Mouse (Mus musculus): ENCODE data around the gene Hist1h4n. TPM values are rescaled to one million over a fixed set of nuclear protein-coding genes. Genes with fewer than 3 reads are reported as not detected.
"Not testable (repeated sequence)": the region's sequence is repeated elsewhere in the genome, so short reads cannot be mapped to it uniquely, and the experiment has no call there.

Gene Hist1h4n
- polyA plus RNA-seq, 1 experiment from 2014 or later, result 15.4 TPM

DNA sequence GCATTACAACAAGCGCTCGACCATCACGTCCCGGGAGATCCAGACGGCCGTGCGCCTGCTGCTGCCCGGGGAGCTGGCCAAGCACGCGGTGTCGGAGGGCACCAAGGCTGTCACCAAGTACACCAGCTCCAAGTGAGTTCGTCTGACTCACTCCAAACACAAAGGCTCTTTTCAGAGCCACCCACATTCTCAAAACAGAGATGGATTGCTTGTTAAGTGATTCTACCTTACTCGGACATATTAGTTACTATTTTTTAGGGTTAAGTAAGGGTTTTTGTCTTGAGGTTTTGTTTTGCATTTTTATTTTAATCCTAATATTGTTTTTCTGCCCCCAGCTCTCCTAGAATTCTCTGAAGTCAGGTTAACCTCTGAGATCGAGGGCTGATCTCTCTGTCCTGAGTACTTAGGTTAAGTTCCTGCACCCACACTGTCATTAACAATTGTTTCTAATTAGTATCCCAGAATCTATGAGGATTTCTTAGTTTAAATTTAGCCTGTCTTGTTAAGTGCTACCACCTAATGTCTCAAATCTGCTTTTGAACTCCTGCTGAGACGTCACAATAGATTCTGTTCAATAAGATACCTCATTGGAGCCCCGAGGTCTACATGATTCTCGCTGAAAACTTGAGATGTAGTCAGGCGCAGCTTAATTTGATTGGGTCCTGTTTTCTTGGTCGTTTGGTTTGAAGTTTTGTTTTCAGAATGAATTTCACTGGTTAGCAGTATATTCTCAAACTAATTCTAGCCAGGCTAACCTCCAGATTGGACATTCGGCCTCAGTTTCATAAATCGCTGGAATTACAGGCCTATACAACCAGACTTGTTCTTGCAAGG is 44.0 kb downstream of the Hist1h4n start:
- H3K27me3 ChIP-seq (replicated peaks), result no peaks in the 10 kb centered on the region
- H3K9me3 ChIP-seq, result no peaks in the 10 kb centered on the region
- 19% methylated on average over 16 of the region's 21 CpGs for WGBS
- H3K4me2 ChIP-seq, result peak overlapping the region; percentile 55
- H3K4me3 ChIP-seq (replicated peaks), result peak overlapping the region; percentile 37; the same call in 1 of the 2 replicates
- peaks cover 12% of the 10 kb centered on the region for H3K4me1 ChIP-seq
- H3K36me3 ChIP-seq, result no peaks in the 10 kb centered on the region
- no peak overlapping the region; the same call in 1 of the 2 replicates for H3K9ac ChIP-seq
- 0 out of 2 replicates have a peak, but pooled peaks have one; percentile 1 for ATAC-seq (ENCODE audit: insufficient read depth, low FRiP score, low read depth)
- peak overlapping the region; percentile 75 for H3K27ac ChIP-seq

DNA sequence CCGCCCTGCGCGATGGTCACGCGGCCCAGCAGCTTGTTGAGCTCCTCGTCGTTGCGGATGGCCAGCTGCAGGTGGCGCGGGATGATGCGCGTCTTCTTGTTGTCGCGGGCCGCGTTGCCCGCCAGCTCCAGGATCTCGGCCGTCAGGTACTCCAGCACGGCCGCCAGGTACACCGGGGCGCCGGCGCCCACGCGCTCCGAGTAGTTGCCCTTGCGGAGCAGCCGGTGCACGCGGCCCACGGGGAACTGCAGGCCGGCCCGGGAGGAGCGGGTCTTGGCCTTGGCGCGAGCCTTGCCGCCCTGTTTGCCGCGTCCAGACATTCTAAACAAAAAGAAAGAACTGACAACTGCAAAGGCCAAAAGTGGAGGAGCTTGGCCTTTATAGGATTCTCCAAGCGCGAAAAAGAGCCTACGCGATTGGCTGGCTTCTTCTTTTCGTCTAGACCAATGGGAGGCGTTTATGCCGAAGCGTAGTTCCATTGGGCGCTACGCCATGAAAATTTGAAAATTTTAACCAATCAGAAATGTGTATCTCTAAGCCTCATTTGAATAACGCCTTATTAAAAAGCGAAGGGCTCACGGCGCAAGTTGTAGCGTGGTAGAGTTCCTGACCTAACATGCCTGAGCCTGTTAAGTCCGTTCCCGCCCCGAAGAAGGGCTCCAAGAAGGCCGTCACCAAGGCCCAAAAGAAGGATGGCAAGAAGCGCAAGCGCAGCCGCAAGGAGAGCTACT is 44.9 kb downstream of the Hist1h4n start, which contains the start of the genes Hist1h2an and Hist1h2bp:
Gene Hist1h2an, minus strand, starts transcription at position 320 of the 731 bp plus-strand sequence.
Gene Hist1h2bp, plus strand, starts transcription at position 563 of the 731 bp plus-strand sequence.
- H3K4me3 ChIP-seq (replicated peaks), result peak within 1 kb of the TSS; percentile 37
- H3K4me1 ChIP-seq, result peaks cover 12% of the 10 kb centered on the region
- ATAC-seq (ENCODE audit: insufficient read depth, low FRiP score, low read depth), result peak; percentile 91
- not testable (repeated sequence) for H3K27me3 ChIP-seq (replicated peaks); H3K9ac ChIP-seq; H3K9me3 ChIP-seq; H3K36me3 ChIP-seq
- H3K4me2 ChIP-seq, result peak within 1 kb of the TSS; percentile 57
- peak within 1 kb of the TSS; percentile 89 for H3K27ac ChIP-seq
- 0% methylated on average over 38 of the region's 63 CpGs for WGBS

GRCm38 (mm10) chr13:21786189-21786898 is 45.7 kb downstream of the Hist1h4n start:
- 6% methylated on average over 8 of the region's 8 CpGs for WGBS

DNA sequence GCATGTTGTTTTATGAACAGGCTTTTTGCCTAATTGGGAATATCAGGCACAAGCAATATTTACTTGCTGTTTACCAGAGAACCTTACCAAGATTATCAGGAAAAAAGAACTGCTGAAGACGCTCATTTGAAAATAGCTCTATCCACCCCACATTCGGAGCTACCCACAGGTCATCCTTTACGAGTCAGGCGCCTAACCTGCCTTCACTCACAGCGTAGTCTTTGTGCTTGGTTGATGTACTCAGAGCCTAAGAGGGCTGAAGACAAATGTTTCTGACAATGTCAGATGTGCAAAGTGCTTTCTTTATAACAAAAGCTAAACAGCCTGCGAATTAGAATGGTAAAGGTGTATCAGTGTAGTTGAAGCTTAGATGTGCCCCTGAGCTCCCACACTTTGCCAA is 47.7 kb downstream of the Hist1h4n start:
- peak overlapping the region; percentile 89 for H3K27ac ChIP-seq
- no peak overlapping the region; the same call in 1 of the 2 replicates for H3K4me3 ChIP-seq (replicated peaks)
- ATAC-seq (ENCODE audit: insufficient read depth, low FRiP score, low read depth), result no peak
- H3K9me3 ChIP-seq, result no peaks in the 10 kb centered on the region
- peaks cover 14% of the 10 kb centered on the region for H3K4me1 ChIP-seq
- WGBS, result 29% methylated on average over 6 of the region's 6 CpGs
- H3K27me3 ChIP-seq (replicated peaks), result no peaks in the 10 kb centered on the region
- peak overlapping the region; percentile 69 for H3K4me2 ChIP-seq
- H3K9ac ChIP-seq, result no peak overlapping the region
- no peaks in the 10 kb centered on the region for H3K36me3 ChIP-seq

More at GRCm38 (mm10) chr13:21786189-21786898, 45.7 kb downstream of the Hist1h4n start:
- H3K9me3 ChIP-seq, result no peaks in the 10 kb centered on the region
- H3K4me1 ChIP-seq, result peaks cover 12% of the 10 kb centered on the region
- H3K27me3 ChIP-seq (replicated peaks), result no peaks in the 10 kb centered on the region
- H3K4me3 ChIP-seq (replicated peaks), result peak overlapping the region; percentile 37
- ATAC-seq (ENCODE audit: insufficient read depth, low FRiP score, low read depth), result no peak
- H3K27ac ChIP-seq, result peak overlapping the region; percentile 89
- H3K9ac ChIP-seq, result no peak overlapping the region
- H3K4me2 ChIP-seq, result peak overlapping the region; percentile 57
- no peaks in the 10 kb centered on the region for H3K36me3 ChIP-seq

- peak overlapping the region; percentile 89 for H3K27ac ChIP-seq
- peaks cover 14% of the 10 kb centered on the region for H3K4me1 ChIP-seq
- ATAC-seq (ENCODE audit: insufficient read depth, low FRiP score, low read depth), result no peak
- H3K27me3 ChIP-seq (replicated peaks), result no peaks in the 10 kb centered on the region
- H3K36me3 ChIP-seq, result no peaks in the 10 kb centered on the region
- H3K9ac ChIP-seq, result no peak overlapping the region; the same call in 1 of the 2 replicates
- WGBS, result 2% methylated on average over 9 of the region's 9 CpGs
- H3K4me2 ChIP-seq, result peak overlapping the region; percentile 69
- H3K9me3 ChIP-seq, result no peaks in the 10 kb centered on the region
- peak overlapping the region; percentile 46 for H3K4me3 ChIP-seq (replicated peaks)
Observed at GRCm38 (mm10) chr13:21783734-21784161, 48.2 kb downstream of the Hist1h4n start.

DNA sequence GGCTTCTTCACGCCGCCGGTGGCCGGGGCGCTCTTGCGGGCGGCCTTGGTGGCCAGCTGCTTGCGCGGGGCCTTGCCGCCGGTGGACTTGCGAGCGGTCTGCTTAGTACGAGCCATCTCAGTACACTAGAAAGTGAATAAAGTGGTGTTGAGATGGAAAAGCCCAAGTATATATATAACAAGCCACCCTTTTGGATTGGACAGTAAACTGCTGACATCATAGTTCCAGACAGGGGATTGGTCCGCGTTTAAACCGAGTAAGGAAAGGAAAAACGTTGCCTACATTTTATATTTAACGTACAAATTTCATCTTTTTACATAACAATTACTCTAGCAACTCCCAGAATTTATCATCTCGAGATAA is 48.8 kb downstream of the Hist1h4n start, which contains the start of gene Hist1h3i:
Gene Hist1h3i, minus strand, starts transcription at position 116 of the 363 bp plus-strand sequence.
- Histone ChIP-seq H3K36me3 (no peaks in the 10 kb centered on the region), H3K4me3 (replicated peaks) (peak within 1 kb of the TSS; percentile 46), H3K9me3 (no peaks in the 10 kb centered on the region), H3K27ac (peak within 1 kb of the TSS; percentile 90), H3K4me2 (peak within 1 kb of the TSS; percentile 69), H3K27me3 (replicated peaks) (no peaks in the 10 kb centered on the region), H3K9ac (peak within 1 kb of the TSS; percentile 56), H3K4me1 (peaks cover 14% of the 10 kb centered on the region)
- peak; percentile 59 for ATAC-seq (ENCODE audit: insufficient read depth, low FRiP score, low read depth)
- WGBS, result 0% methylated on average over 17 of the region's 20 CpGs

DNA sequence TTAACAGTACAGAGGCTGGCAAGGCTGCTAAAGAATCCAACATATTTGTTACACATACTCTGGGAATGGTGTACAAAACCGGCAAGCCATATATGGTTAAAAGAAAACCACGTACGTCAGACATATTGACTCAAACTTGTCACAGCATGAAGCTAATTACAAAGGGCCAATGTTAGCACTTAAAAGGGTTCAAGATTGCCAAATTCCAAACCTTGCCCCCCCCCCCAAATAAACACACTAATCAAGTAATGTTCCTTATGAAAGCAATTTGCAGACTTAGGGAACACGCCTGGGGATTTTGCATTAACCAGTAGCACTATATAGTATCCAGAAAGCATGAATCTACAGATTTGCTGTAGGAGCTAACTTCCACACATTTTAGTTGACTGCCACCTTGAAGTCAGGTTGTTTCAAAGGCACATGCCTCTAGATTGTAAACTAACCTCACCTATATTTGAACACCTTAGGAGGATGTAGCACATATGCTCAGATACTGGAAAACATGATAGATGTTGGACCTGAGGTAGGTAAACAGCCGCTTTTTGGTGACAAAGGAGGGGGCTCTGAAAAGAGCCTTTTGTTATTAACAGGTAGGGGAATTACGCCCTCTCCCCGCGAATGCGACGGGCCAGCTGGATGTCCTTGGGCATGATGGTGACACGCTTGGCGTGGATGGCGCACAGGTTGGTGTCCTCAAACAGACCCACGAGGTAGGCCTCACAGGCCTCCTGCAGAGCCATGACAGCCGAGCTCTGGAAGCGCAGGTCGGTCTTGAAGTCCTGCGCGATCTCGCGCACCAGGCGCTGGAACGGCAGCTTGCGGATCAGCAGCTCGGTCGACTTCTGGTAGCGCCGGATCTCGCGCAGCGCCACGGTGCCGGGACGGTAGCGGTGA is 49.4 kb downstream of the Hist1h4n start:
- H3K27me3 ChIP-seq (replicated peaks); H3K36me3 ChIP-seq; ATAC-seq (ENCODE audit: insufficient read depth, low FRiP score, low read depth); H3K9me3 ChIP-seq: not testable (repeated sequence)
- H3K9ac ChIP-seq, result peak overlapping the region; percentile 56
- H3K27ac ChIP-seq, result peak overlapping the region; percentile 90
- H3K4me1 ChIP-seq, result peaks cover 14% of the 10 kb centered on the region
- under 1% methylated on average over 19 of the region's 35 CpGs for WGBS
- H3K4me3 ChIP-seq (replicated peaks), result peak overlapping the region; percentile 46
- H3K4me2 ChIP-seq, result peak overlapping the region; percentile 69

Small RNA genes within 50 kb of the gene (microRNA-seq; reads per million reads assigned to microRNA genes)
- not detected for gene Gm19658
- gene Gm44346, result not detected
- not detected for gene Gm44466

Other genes with a start within 250 kb of the Hist1h4n start
- gene Olfr1362, start 218.2 kb downstream of the Hist1h4n start, polyA plus RNA-seq (2015; fragmentation: Nextera tagmentation; extraction: Ambion mirVana), result not detected in 2 replicates
- not detected in 2 replicates for gene Olfr11, start 189.7 kb downstream of the Hist1h4n start, polyA plus RNA-seq (2015; fragmentation: Nextera tagmentation; extraction: Ambion mirVana)
- gene Olfr1361, start 168.8 kb downstream of the Hist1h4n start, polyA plus RNA-seq (2015; fragmentation: Nextera tagmentation; extraction: Ambion mirVana), result not detected in 2 replicates
- not detected in 2 replicates for gene Olfr1360, start 154.8 kb downstream of the Hist1h4n start, polyA plus RNA-seq (2015; fragmentation: Nextera tagmentation; extraction: Ambion mirVana)
- gene Olfr1359, start 134.1 kb downstream of the Hist1h4n start, polyA plus RNA-seq (2015; fragmentation: Nextera tagmentation; extraction: Ambion mirVana), result not detected in 2 replicates
- 1.4 and 4.4 TPM in 2 replicates for gene Hist1h2bl, start 116.1 kb downstream of the Hist1h4n start, polyA plus RNA-seq (2015; fragmentation: Nextera tagmentation; extraction: Ambion mirVana)
- gene Hist1h2ai, start 115.8 kb downstream of the Hist1h4n start, polyA plus RNA-seq (2015; fragmentation: Nextera tagmentation; extraction: Ambion mirVana), result 25.1 TPM in 2 replicates
- 4.7 and 6.3 TPM in 2 replicates for gene Hist1h3h, start 114.5 kb downstream of the Hist1h4n start, polyA plus RNA-seq (2015; fragmentation: Nextera tagmentation; extraction: Ambion mirVana)
- gene Hist1h2bm, start 110.2 kb downstream of the Hist1h4n start, polyA plus RNA-seq (2015; fragmentation: Nextera tagmentation; extraction: Ambion mirVana), result 2.5 and 3.3 TPM in 2 replicates
- gene Hist1h4j, start 97.1 kb downstream of the Hist1h4n start, polyA plus RNA-seq (2015; fragmentation: Nextera tagmentation; extraction: Ambion mirVana), result 2.9 and 3.6 TPM in 2 replicates
- gene Hist1h4k, start 81.7 kb downstream of the Hist1h4n start, polyA plus RNA-seq (2015; fragmentation: Nextera tagmentation; extraction: Ambion mirVana), result 2.4 and 3.2 TPM in 2 replicates
- gene Hist1h2ak, start 78.4 kb downstream of the Hist1h4n start, polyA plus RNA-seq (2015; fragmentation: Nextera tagmentation; extraction: Ambion mirVana), result 28.6 and 40.6 TPM in 2 replicates
- gene Hist1h2bn, start 78.1 kb downstream of the Hist1h4n start, polyA plus RNA-seq (2015; fragmentation: Nextera tagmentation; extraction: Ambion mirVana), result 3.3 and 6.0 TPM in 2 replicates
- gene Hist1h1b, start 51.6 kb downstream of the Hist1h4n start, polyA plus RNA-seq (2015; fragmentation: Nextera tagmentation; extraction: Ambion mirVana), result 25.3 and 26.3 TPM in 2 replicates
- 109 and 120 TPM in 2 replicates for gene Hist1h3i, start 48.8 kb downstream of the Hist1h4n start, polyA plus RNA-seq (2015; fragmentation: Nextera tagmentation; extraction: Ambion mirVana)
- gene Hist1h2an, start 45.0 kb downstream of the Hist1h4n start, polyA plus RNA-seq (2015; fragmentation: Nextera tagmentation; extraction: Ambion mirVana), result 9.6 and 16.6 TPM in 2 replicates
- 1.4 and 2.1 TPM in 2 replicates for gene Hist1h2bp, start 44.7 kb downstream of the Hist1h4n start, polyA plus RNA-seq (2015; fragmentation: Nextera tagmentation; extraction: Ambion mirVana)
- gene Hist1h2bq, start 22.0 kb downstream of the Hist1h4n start, polyA plus RNA-seq (2015; fragmentation: Nextera tagmentation; extraction: Ambion mirVana), result 17.3 and 17.7 TPM in 2 replicates
- 1.7 TPM in 1 of 2 replicates, not detected in the other for gene Hist1h2ao, start 21.7 kb downstream of the Hist1h4n start, polyA plus RNA-seq (2015; fragmentation: Nextera tagmentation; extraction: Ambion mirVana)
- gene Hist1h4m, start 20.4 kb downstream of the Hist1h4n start, polyA plus RNA-seq (2015; fragmentation: Nextera tagmentation; extraction: Ambion mirVana), result 0.68 TPM in 1 of 2 replicates, not detected in the other
- gene Hist1h2ap, start 1.3 kb upstream of the Hist1h4n start, polyA plus RNA-seq (2015; fragmentation: Nextera tagmentation; extraction: Ambion mirVana), result 2,912 and 3,763 TPM in 2 replicates
- 19.8 and 19.9 TPM in 2 replicates for gene Hist1h2br, start 1.5 kb upstream of the Hist1h4n start, polyA plus RNA-seq (2015; fragmentation: Nextera tagmentation; extraction: Ambion mirVana)
- 7.8 and 8.5 TPM in 2 replicates for gene Zfp184, start 112.9 kb upstream of the Hist1h4n start, polyA plus RNA-seq (2015; fragmentation: Nextera tagmentation; extraction: Ambion mirVana)
- 0.09 and 0.12 TPM in 2 replicates for gene Pom121l2, start 149.0 kb upstream of the Hist1h4n start, polyA plus RNA-seq (2015; fragmentation: Nextera tagmentation; extraction: Ambion mirVana)
- gene Prss16, start 177.5 kb upstream of the Hist1h4n start, polyA plus RNA-seq (2015; fragmentation: Nextera tagmentation; extraction: Ambion mirVana), result 0.94 and 1.5 TPM in 2 replicates
- 4.9 and 13.3 TPM in 2 replicates for gene Hist1h2ah, start 203.4 kb upstream of the Hist1h4n start, polyA plus RNA-seq (2015; fragmentation: Nextera tagmentation; extraction: Ambion mirVana)
- 4.6 and 5.5 TPM in 2 replicates for gene Hist1h2bk, start 203.7 kb upstream of the Hist1h4n start, polyA plus RNA-seq (2015; fragmentation: Nextera tagmentation; extraction: Ambion mirVana)
- gene Hist1h4i, start 209.2 kb upstream of the Hist1h4n start, polyA plus RNA-seq (2015; fragmentation: Nextera tagmentation; extraction: Ambion mirVana), result 19.1 and 19.3 TPM in 2 replicates
- gene Hist1h2ag, start 210.7 kb upstream of the Hist1h4n start, polyA plus RNA-seq (2015; fragmentation: Nextera tagmentation; extraction: Ambion mirVana), result 36.1 and 42.9 TPM in 2 replicates
- 7.8 and 8.5 TPM in 2 replicates for gene Hist1h2bj, start 211.0 kb upstream of the Hist1h4n start, polyA plus RNA-seq (2015; fragmentation: Nextera tagmentation; extraction: Ambion mirVana)

All from stomach, embryonic 15.5 days (tissue).